Mouse (Mus musculus) heart, embryonic 12.5 days (tissue): ENCODE measurements around the gene Cfap157. TPM values are rescaled to one million over a fixed set of nuclear protein-coding genes. Genes with fewer than 3 reads are reported as not detected.

ENCODE experiments used
- ATAC-seq: fragments of 200-750 bp; cut with Nextera tagmentation; 2 replicates; pipeline ENCODE4 v1.8.0; 2017; ENCODE audit warnings: moderate TSS enrichment, moderate library complexity; ENCODE audit not compliant: insufficient number of reproducible peaks, low FRiP score
- H3K27ac ChIP-seq: fragments of 300-500 bp; sonication (generic); 2 replicates; pipeline ENCODE4 v1.5.1; 2016; ENCODE audit warnings: mild to moderate bottlenecking, moderate library complexity; ENCODE audit not compliant: poor library complexity, severe bottlenecking
- H3K27me3 ChIP-seq: fragments of 300-500 bp; sonication (generic); replicated peaks from 2 replicates; pipeline ENCODE4 v1.6.1; 2016; ENCODE audit warnings: mild to moderate bottlenecking, moderate library complexity
- H3K36me3 ChIP-seq: fragments of 300-500 bp; sonication (generic); 2 replicates; pipeline ENCODE4 v1.6.1; 2016; ENCODE audit warnings: mild to moderate bottlenecking, moderate library complexity
- H3K4me1 ChIP-seq: fragments of 300-500 bp; sonication (generic); replicated peaks from 2 replicates; pipeline ENCODE4 v1.6.1; 2016; ENCODE audit warnings: mild to moderate bottlenecking
- H3K4me2 ChIP-seq: fragments of 300-500 bp; sonication (generic); 2 replicates; pipeline ENCODE4 v1.6.1; 2016; ENCODE audit warnings: mild to moderate bottlenecking, moderate library complexity
- H3K4me3 ChIP-seq: fragments of 300-500 bp; sonication (generic); 2 replicates; pipeline ENCODE4 v1.5.1; 2016; ENCODE audit warnings: mild to moderate bottlenecking
- H3K9ac ChIP-seq: fragments of 300-500 bp; sonication (generic); 2 replicates; pipeline ENCODE4 v1.6.1; 2016; ENCODE audit warnings: mild to moderate bottlenecking, moderate library complexity
- H3K9me3 ChIP-seq: fragments of 300-500 bp; sonication (generic); replicated peaks from 2 replicates; pipeline ENCODE4 v1.6.1; 2016; ENCODE audit warnings: mild to moderate bottlenecking, moderate library complexity
- WGBS: fragments of 180-500 bp; shearing (Covaris S2); methylation state at CpG from one replicate; pipeline ENCODE4 v1.1.7; 2016; 5-methylcytosine and 5-hydroxymethylcytosine counted together
- polyA plus RNA-seq: library from polyadenylated mRNA; unstranded; fragments of >200 nt; fragmentation: Nextera tagmentation; extraction: Ambion mirVana; gene quantifications from 2 replicates; pipeline ENCODE4 v1.2.1, GENCODE M21; 2016

The Cfap157 gene
- polyA plus RNA-seq, 1 experiment from 2014 or later: 0.98 TPM

- Histone ChIP-seq H3K27me3 (peaks cover 4% of the 10 kb centered on the region; the same call in 1 of the 2 replicates), H3K9me3 (no peaks in the 10 kb centered on the region), H3K27ac (no peak overlapping the region), H3K4me1 (peaks cover 10% of the 10 kb centered on the region; the same call in 1 of the 2 replicates), H3K9ac (no peak overlapping the region), H3K4me2 (no peak overlapping the region), H3K4me3 (no peak overlapping the region), H3K36me3 (peaks cover 72% of the 10 kb centered on the region)
- 77% methylated on average over 16 of the region's 16 CpGs for WGBS
- ATAC-seq: no peak
Measured at GRCm38 (mm10) chr2:32749082-32749481, 35.1 kb downstream of the Cfap157 start.

GRCm38 (mm10) chr2:32744272-32744982 lies 39.8 kb downstream of the Cfap157 start:
- Histone ChIP-seq H3K4me2 (no peak overlapping the region), H3K9ac (no peak overlapping the region), H3K9me3 (no peaks in the 10 kb centered on the region), H3K4me1 (peaks cover 18% of the 10 kb centered on the region), H3K36me3 (peaks cover 40% of the 10 kb centered on the region), H3K4me3 (no peak overlapping the region), H3K27me3 (peaks cover 44% of the 10 kb centered on the region), H3K27ac (no peak overlapping the region)
- ATAC-seq: no peak
- 68% methylated on average over 15 of the region's 15 CpGs for WGBS

- 0 out of 2 replicates have a peak overlapping the region, but pooled peaks have one; percentile 62 for H3K9ac ChIP-seq
- H3K4me3 ChIP-seq: peak overlapping the region; percentile 52
- peak overlapping the region; percentile 76 for H3K4me2 ChIP-seq
- peaks cover 30% of the 10 kb centered on the region for H3K36me3 ChIP-seq
- peaks cover 23% of the 10 kb centered on the region for H3K4me1 ChIP-seq
- H3K27me3 ChIP-seq: peaks cover 44% of the 10 kb centered on the region
- no peak overlapping the region for H3K27ac ChIP-seq
- H3K9me3 ChIP-seq: no peaks in the 10 kb centered on the region
- ATAC-seq: peak; percentile 13; the same call in 1 of the 2 replicates
- WGBS: 15% methylated on average over 18 of the region's 18 CpGs
Measured at GRCm38 (mm10) chr2:32742173-32742531, 42.1 kb downstream of the Cfap157 start.

GRCm38 (mm10) chr2:32741273-32742172 lies 42.7 kb downstream of the Cfap157 start:
- H3K27me3 ChIP-seq: peaks cover 44% of the 10 kb centered on the region
- WGBS: 11% methylated on average over 56 of the region's 58 CpGs

GRCm38 (mm10) chr2:32740916-32741272 lies 43.3 kb downstream of the Cfap157 start, which contains the start of gene 6330409D20Rik:
6330409D20Rik (minus strand) TSS chr2:32741016.
- H3K4me2 ChIP-seq: peak within 1 kb of the TSS; percentile 76
- peaks cover 17% of the 10 kb centered on the region for H3K36me3 ChIP-seq
- no peak for ATAC-seq
- H3K27ac ChIP-seq: no peak within 1 kb of the TSS
- H3K4me1 ChIP-seq: peaks cover 35% of the 10 kb centered on the region
- peaks cover 44% of the 10 kb centered on the region for H3K27me3 ChIP-seq
- 14% methylated on average over 11 of the region's 11 CpGs for WGBS
- H3K4me3 ChIP-seq: peak within 1 kb of the TSS; percentile 52
- H3K9me3 ChIP-seq: no peaks in the 10 kb centered on the region
- peak within 1 kb of the TSS; percentile 62 for H3K9ac ChIP-seq

More at GRCm38 (mm10) chr2:32741273-32742172, 42.7 kb downstream of the Cfap157 start:
- Histone ChIP-seq H3K27ac (no peak overlapping the region), H3K4me1 (peaks cover 29% of the 10 kb centered on the region), H3K4me3 (peak overlapping the region; percentile 52), H3K36me3 (peaks cover 23% of the 10 kb centered on the region), H3K9me3 (no peaks in the 10 kb centered on the region), H3K9ac (peak overlapping the region; percentile 62), H3K4me2 (peak overlapping the region; percentile 76)
- peak; percentile 51 for ATAC-seq

GRCm38 (mm10) chr2:32739311-32739710 lies 44.9 kb downstream of the Cfap157 start:
- Histone ChIP-seq H3K4me3 (no peak overlapping the region), H3K9ac (no peak overlapping the region), H3K4me2 (no peak overlapping the region), H3K4me1 (peaks cover 51% of the 10 kb centered on the region), H3K9me3 (no peaks in the 10 kb centered on the region), H3K27me3 (peaks cover 41% of the 10 kb centered on the region), H3K27ac (no peak overlapping the region), H3K36me3 (0 out of 2 replicates have a peak, but pooled peaks cover 8% of the 10 kb centered on the region)
- 75% methylated on average over 4 of the region's 4 CpGs for WGBS
- no peak for ATAC-seq

- H3K4me2 ChIP-seq: no peak overlapping the region
- H3K4me1 ChIP-seq: peaks cover 63% of the 10 kb centered on the region
- ATAC-seq: no peak
- H3K9ac ChIP-seq: no peak overlapping the region
- no peaks in the 10 kb centered on the region for H3K9me3 ChIP-seq
- no peak overlapping the region for H3K4me3 ChIP-seq
- peaks cover 19% of the 10 kb centered on the region for H3K27me3 ChIP-seq
- no peak overlapping the region for H3K27ac ChIP-seq
- H3K36me3 ChIP-seq: 0 out of 2 replicates have a peak, but pooled peaks cover 4% of the 10 kb centered on the region
- 48% methylated on average over 6 of the region's 6 CpGs for WGBS
Measured at GRCm38 (mm10) chr2:32737008-32737407, 47.2 kb downstream of the Cfap157 start.

- no peak for ATAC-seq
- H3K27ac ChIP-seq: 0 out of 2 replicates have a peak overlapping the region, but pooled peaks have one; percentile 49
- no peak overlapping the region for H3K4me2 ChIP-seq
- H3K9ac ChIP-seq: no peak overlapping the region
- H3K36me3 ChIP-seq: 0 out of 2 replicates have a peak, but pooled peaks cover 4% of the 10 kb centered on the region
- H3K4me3 ChIP-seq: no peak overlapping the region
- H3K27me3 ChIP-seq: peaks cover 12% of the 10 kb centered on the region
- 42% methylated on average over 3 of the region's 3 CpGs for WGBS
- H3K4me1 ChIP-seq: peaks cover 63% of the 10 kb centered on the region
- no peaks in the 10 kb centered on the region for H3K9me3 ChIP-seq
Measured at GRCm38 (mm10) chr2:32736306-32736829, 47.9 kb downstream of the Cfap157 start.

- H3K36me3 ChIP-seq: 0 out of 2 replicates have a peak, but pooled peaks cover 4% of the 10 kb centered on the region
- H3K9ac ChIP-seq: no peak overlapping the region
- H3K27ac ChIP-seq: peak overlapping the region; percentile 77
- peak; percentile 42 for ATAC-seq
- no peak overlapping the region for H3K4me3 ChIP-seq
- peaks cover 5% of the 10 kb centered on the region for H3K27me3 ChIP-seq
- 38% methylated on average over 4 of the region's 4 CpGs for WGBS
- no peaks in the 10 kb centered on the region for H3K9me3 ChIP-seq
- peaks cover 70% of the 10 kb centered on the region for H3K4me1 ChIP-seq
- peak overlapping the region; percentile 14; the same call in 1 of the 2 replicates for H3K4me2 ChIP-seq
Measured at GRCm38 (mm10) chr2:32734933-32735332, 49.3 kb downstream of the Cfap157 start.

- H3K4me2 ChIP-seq: peak overlapping the region; percentile 14; the same call in 1 of the 2 replicates
- H3K4me1 ChIP-seq: peaks cover 75% of the 10 kb centered on the region
- ATAC-seq: peak; percentile 46; the same call in 1 of the 2 replicates
- no peaks in the 10 kb centered on the region for H3K9me3 ChIP-seq
- no peak overlapping the region for H3K9ac ChIP-seq
- H3K27ac ChIP-seq: peak overlapping the region; percentile 77
- H3K4me3 ChIP-seq: no peak overlapping the region
- WGBS: 43% methylated on average over 4 of the region's 4 CpGs
- 0 out of 2 replicates have a peak, but pooled peaks cover 4% of the 10 kb centered on the region for H3K36me3 ChIP-seq
- peaks cover under 1% of the 10 kb centered on the region; the same call in 1 of the 2 replicates for H3K27me3 ChIP-seq
Measured at GRCm38 (mm10) chr2:32734480-32734879, 49.7 kb downstream of the Cfap157 start.
